Mouse (Mus musculus) neutrophil, adult 59 days (primary cell): ENCODE measurements around the gene Olfr695. TPM values are rescaled to one million over a fixed set of nuclear protein-coding genes. Genes with fewer than 3 reads are reported as not detected.

Experiments used
- total RNA-seq, 2 experiments: library from RNA; stranded (reverse); gene quantifications; 1 replicate in 1 of 2; 2 replicates in 1 of 2; pipeline ENCODE4 v1.2.4; 2023

Olfr695 gene
- not detected for total RNA-seq

GRCm38 (mm10) chr7:106716296-106716695, at the start of gene Olfr695:
Gene Olfr695, minus strand, starts transcription at chr7:106716396.

DNA sequence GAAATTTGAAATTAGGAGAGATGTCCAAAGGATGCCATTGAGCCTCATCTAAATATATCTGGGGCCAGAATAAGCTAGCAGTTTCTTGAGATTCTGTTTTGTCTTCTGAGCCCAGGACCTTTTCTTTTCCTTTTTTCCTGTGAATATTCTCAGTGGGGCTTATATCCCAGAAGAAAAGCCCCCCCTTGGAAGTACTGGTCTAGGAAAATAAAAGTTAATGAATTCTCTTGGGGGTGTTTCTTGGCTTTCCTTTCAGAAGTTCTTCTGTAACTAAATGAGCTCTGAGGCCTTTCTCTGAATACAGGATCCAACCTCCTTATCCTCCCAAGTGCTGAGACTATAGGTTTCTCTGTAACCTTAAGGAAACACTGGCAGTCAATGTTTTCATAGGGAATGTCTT, 39.1 kb upstream of the Olfr695 start, which contains the start of gene Olfr698:
Gene Olfr698 (minus strand): TSS at position 101 of the 400 bp plus-strand sequence.

DNA sequence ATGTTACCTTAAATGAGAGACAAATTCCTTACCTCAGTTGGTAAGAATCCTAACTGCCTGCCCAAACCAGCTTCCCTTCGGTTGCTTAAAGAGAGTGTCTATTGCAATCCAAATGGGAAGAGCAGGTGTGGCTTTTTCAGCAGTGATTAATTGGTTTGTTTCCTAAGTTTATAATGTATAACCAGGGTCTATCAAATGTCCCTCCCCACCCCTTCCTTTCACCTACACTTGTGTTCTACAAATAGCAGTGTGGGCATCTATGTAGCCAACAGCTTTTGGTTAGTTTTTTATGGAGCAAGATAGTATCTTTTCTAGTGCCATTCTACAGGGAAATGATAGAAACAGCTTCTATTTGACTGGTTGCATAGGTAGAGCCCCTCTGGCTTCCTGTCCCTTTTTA, 26.1 kb upstream of the Olfr695 start, which contains the start of gene Olfr697:
Gene Olfr697 (minus strand): TSS at position 101 of the 400 bp plus-strand sequence.

GRCm38 (mm10) chr7:106691714-106692113, 24.5 kb downstream of the Olfr695 start, which contains the start of gene Olfr694:
Gene Olfr694, minus strand, starts transcription at chr7:106691814.

DNA sequence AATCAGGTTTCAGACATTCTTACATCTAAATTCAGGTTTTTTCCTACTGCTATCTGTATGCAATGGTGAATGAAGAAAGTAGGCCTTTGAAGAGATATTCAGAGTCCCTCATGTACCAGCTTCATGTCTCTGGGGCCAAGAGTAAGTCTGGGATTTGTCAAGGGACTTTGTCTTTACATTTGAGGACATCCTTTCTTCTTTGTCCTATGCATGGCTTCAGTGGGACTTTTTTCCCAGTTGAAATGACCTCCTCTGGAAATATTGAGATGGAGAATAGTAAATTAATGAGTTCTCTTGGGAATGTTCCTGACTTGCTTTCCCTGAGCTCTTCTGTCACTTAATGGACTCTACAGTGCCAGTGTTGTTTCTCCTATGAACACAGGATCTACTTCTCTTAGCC, 35.7 kb downstream of the Olfr695 start, which contains the start of gene Olfr693:
Gene Olfr693 (minus strand): TSS at position 101 of the 400 bp plus-strand sequence.

Other genes with a start within 250 kb of the Olfr695 start
- gene Olfr693, start 35.8 kb downstream of the Olfr695 start, total RNA-seq, result not detected
- not detected for gene Olfr694, start 24.6 kb downstream of the Olfr695 start, total RNA-seq
- gene Olfr697, start 26.0 kb upstream of the Olfr695 start, total RNA-seq, result not detected
- not detected for gene Olfr698, start 39.0 kb upstream of the Olfr695 start, total RNA-seq
- gene Olfr699, start 76.8 kb upstream of the Olfr695 start, total RNA-seq, result not detected
- not detected for gene Olfr700, start 92.4 kb upstream of the Olfr695 start, total RNA-seq
- gene Olfr701, start 97.7 kb upstream of the Olfr695 start, total RNA-seq, result not detected
- not detected for gene Olfr702, start 117.5 kb upstream of the Olfr695 start, total RNA-seq
- not detected for gene Olfr703, start 127.0 kb upstream of the Olfr695 start, total RNA-seq
- not detected for gene Olfr704, start 146.8 kb upstream of the Olfr695 start, total RNA-seq
- not detected for gene Olfr705, start 160.5 kb upstream of the Olfr695 start, total RNA-seq
- not detected for gene Olfr706, start 171.8 kb upstream of the Olfr695 start, total RNA-seq
- not detected for gene Olfr707, start 184.8 kb upstream of the Olfr695 start, total RNA-seq
- not detected for gene Olfr1532-ps1, start 191.6 kb upstream of the Olfr695 start, total RNA-seq
- gene Olfr709-ps1, start 215.8 kb upstream of the Olfr695 start, total RNA-seq, result under 1 TPM; 0.07 to 0.22 TPM
- not detected for gene Olfr710, start 231.9 kb upstream of the Olfr695 start, total RNA-seq
- not detected for gene Olfr6, start 247.5 kb upstream of the Olfr695 start, total RNA-seq